Mouse (Mus musculus) c-Kit-positive CD71-positive TER-119-negative erythroid progenitor cells, embryonic 14.5 days (primary cell): ENCODE measurements around the gene St3gal5.
A peak's percentile ranks its signal among the peaks of the same experiment; 100 is the strongest.

ENCODE experiments used
- DNase-seq: peaks from one replicate; pipeline ENCODE4 v3.0.0-alpha.2; 2013; ENCODE audit warnings: low read depth

The St3gal5 gene

GRCm38 (mm10) chr6:72098021-72098655 is 746 bp downstream of the St3gal5 start:
- DNase-seq: no peak

- DNase-seq: no peak
Observed at GRCm38 (mm10) chr6:72098691-72099090, 1.3 kb downstream of the St3gal5 start.

- no peak for DNase-seq
Observed at GRCm38 (mm10) chr6:72099281-72099680, 1.9 kb downstream of the St3gal5 start.

- DNase-seq: no peak
Observed at GRCm38 (mm10) chr6:72100171-72100570, 2.8 kb downstream of the St3gal5 start.

- no peak for DNase-seq
Observed at GRCm38 (mm10) chr6:72100939-72101338, 3.5 kb downstream of the St3gal5 start.

- DNase-seq: no peak
Observed at GRCm38 (mm10) chr6:72101386-72101785, 4.0 kb downstream of the St3gal5 start.

GRCm38 (mm10) chr6:72102066-72102465 is 4.7 kb downstream of the St3gal5 start:
- peak; percentile 82 for DNase-seq

- no peak for DNase-seq
Observed at GRCm38 (mm10) chr6:72104534-72104933, 7.1 kb downstream of the St3gal5 start.

GRCm38 (mm10) chr6:72108941-72109892 is 11.8 kb downstream of the St3gal5 start:
- DNase-seq: peak; percentile 89

GRCm38 (mm10) chr6:72110577-72110976 is 13.2 kb downstream of the St3gal5 start:
- DNase-seq: no peak

- no peak for DNase-seq
Observed at GRCm38 (mm10) chr6:72112575-72112974, 15.2 kb downstream of the St3gal5 start.

GRCm38 (mm10) chr6:72113093-72113702 is 15.8 kb downstream of the St3gal5 start:
- no peak for DNase-seq

- no peak for DNase-seq
Observed at GRCm38 (mm10) chr6:72114902-72115301, 17.5 kb downstream of the St3gal5 start.

GRCm38 (mm10) chr6:72117322-72117968 is 20.1 kb downstream of the St3gal5 start:
- no peak for DNase-seq

- no peak for DNase-seq
Observed at GRCm38 (mm10) chr6:72119870-72120269, 22.5 kb downstream of the St3gal5 start.

GRCm38 (mm10) chr6:72121301-72121700 is 23.9 kb downstream of the St3gal5 start:
- DNase-seq: no peak

- DNase-seq: no peak
Observed at GRCm38 (mm10) chr6:72122515-72122914, 25.1 kb downstream of the St3gal5 start.

- no peak for DNase-seq
Observed at GRCm38 (mm10) chr6:72124315-72125103, 27.1 kb downstream of the St3gal5 start.

GRCm38 (mm10) chr6:72126128-72126917 is 28.9 kb downstream of the St3gal5 start:
- no peak for DNase-seq

- no peak for DNase-seq
Observed at GRCm38 (mm10) chr6:72130056-72130455, 32.7 kb downstream of the St3gal5 start.
